Mouse (Mus musculus) liver, embryonic 15.5 days (tissue): ENCODE measurements around the gene Cs. TPM values are rescaled to one million over a fixed set of nuclear protein-coding genes. Genes with fewer than 3 reads are reported as not detected.

Experiments used
- ATAC-seq: fragments of 200-750 bp; cut with Nextera tagmentation; 2 replicates; pipeline ENCODE4 v1.8.0; 2017; ENCODE audit warnings: moderate number of reproducible peaks, mild to moderate bottlenecking, moderate library complexity; ENCODE audit not compliant: insufficient read depth
- H3K27ac ChIP-seq: fragments of 300-500 bp; sonication (generic); replicated peaks from 2 replicates; pipeline ENCODE4 v1.5.1; 2015; ENCODE audit warnings: mild to moderate bottlenecking, inconsistent platforms
- H3K27me3 ChIP-seq: fragments of 300-500 bp; sonication (generic); 2 replicates; pipeline ENCODE4 v1.6.1; 2015; ENCODE audit warnings: mild to moderate bottlenecking, inconsistent platforms
- H3K36me3 ChIP-seq: fragments of 300-500 bp; sonication (generic); replicated peaks from 2 replicates; pipeline ENCODE4 v1.6.1; 2015; ENCODE audit warnings: moderate library complexity, mild to moderate bottlenecking, inconsistent platforms
- H3K4me1 ChIP-seq: fragments of 300-500 bp; sonication (generic); replicated peaks from 2 replicates; pipeline ENCODE4 v1.6.1; 2015; ENCODE audit warnings: inconsistent platforms
- H3K4me2 ChIP-seq: fragments of 300-500 bp; sonication (generic); 2 replicates; pipeline ENCODE4 v1.6.1; 2015; ENCODE audit warnings: moderate library complexity, mild to moderate bottlenecking, inconsistent platforms
- H3K4me3 ChIP-seq: fragments of 300-500 bp; sonication (generic); replicated peaks from 2 replicates; pipeline ENCODE4 v1.5.1; 2015; ENCODE audit warnings: mild to moderate bottlenecking, inconsistent platforms
- H3K9ac ChIP-seq: fragments of 300-500 bp; sonication (generic); 2 replicates; pipeline ENCODE4 v1.6.1; 2015; ENCODE audit warnings: moderate library complexity, mild to moderate bottlenecking, inconsistent platforms
- H3K9me3 ChIP-seq: fragments of 300-500 bp; sonication (generic); replicated peaks from 2 replicates; pipeline ENCODE4 v1.6.1; 2016; ENCODE audit warnings: inconsistent platforms
- WGBS: fragments of 180-500 bp; shearing (Covaris S2); methylation state at CpG from one replicate; pipeline ENCODE4 v1.1.7; 2015; ENCODE audit warnings: mixed read lengths; ENCODE audit not compliant: insufficient replicate concordance; 5-methylcytosine and 5-hydroxymethylcytosine counted together
- polyA plus RNA-seq: library from polyadenylated mRNA; unstranded; fragments of >200 nt; fragmentation: Nextera tagmentation; extraction: Ambion mirVana; gene quantifications from 2 replicates; pipeline ENCODE4 v1.2.1, GENCODE M21; 2015

The Cs gene
- polyA plus RNA-seq, 1 experiment from 2014 or later, result 115 TPM

- Histone ChIP-seq H3K4me1 (peaks cover 52% of the 10 kb centered on the region), H3K27ac (peak within 1 kb of the TSS; percentile 85), H3K4me3 (peak within 1 kb of the TSS; percentile 87), H3K27me3 (no peaks in the 10 kb centered on the region), H3K4me2 (peak within 1 kb of the TSS; percentile 98), H3K9ac (peak within 1 kb of the TSS; percentile 92), H3K9me3 (no peaks in the 10 kb centered on the region), H3K36me3 (peaks cover 22% of the 10 kb centered on the region)
- WGBS, result 1% methylated on average over 61 of the region's 73 CpGs
- ATAC-seq, result peak; percentile 93
These were observed 39.1 kb downstream of the Cs start, which contains the start of gene Ankrd52 for GRCm38 (mm10) chr10:128376455-128377211. Gene Ankrd52, plus strand, starts transcription at chr10:128377115.

- Histone ChIP-seq H3K9ac (peak overlapping the region; percentile 92), H3K36me3 (peaks cover 29% of the 10 kb centered on the region), H3K9me3 (no peaks in the 10 kb centered on the region), H3K4me2 (peak overlapping the region; percentile 98), H3K27me3 (no peaks in the 10 kb centered on the region), H3K27ac (peak overlapping the region; percentile 76), H3K4me3 (peak overlapping the region; percentile 87), H3K4me1 (peaks cover 52% of the 10 kb centered on the region)
- peak; percentile 69 for ATAC-seq
- under 1% methylated on average over 47 of the region's 47 CpGs for WGBS
These were observed 39.8 kb downstream of the Cs start for GRCm38 (mm10) chr10:128377222-128377939.

- Histone ChIP-seq H3K4me3 (peak overlapping the region; percentile 87), H3K9me3 (no peaks in the 10 kb centered on the region), H3K9ac (peak overlapping the region; percentile 92), H3K27ac (peak overlapping the region; percentile 76; the same call in 1 of the 2 replicates), H3K4me1 (peaks cover 49% of the 10 kb centered on the region), H3K27me3 (no peaks in the 10 kb centered on the region), H3K4me2 (peak overlapping the region; percentile 98), H3K36me3 (peaks cover 35% of the 10 kb centered on the region)
- 67% methylated on average over 14 of the region's 14 CpGs for WGBS
- ATAC-seq, result no peak
These were observed 40.5 kb downstream of the Cs start for GRCm38 (mm10) chr10:128377940-128378448.

GRCm38 (mm10) chr10:128378462-128378861, 40.9 kb downstream of the Cs start:
- Histone ChIP-seq H3K4me1 (peaks cover 44% of the 10 kb centered on the region), H3K9me3 (no peaks in the 10 kb centered on the region), H3K4me2 (peak overlapping the region; percentile 98), H3K36me3 (peaks cover 40% of the 10 kb centered on the region), H3K4me3 (peak overlapping the region; percentile 87; the same call in 1 of the 2 replicates), H3K27me3 (no peaks in the 10 kb centered on the region), H3K27ac (no peak overlapping the region), H3K9ac (no peak overlapping the region)
- no peak for ATAC-seq
- WGBS, result 62% methylated on average over 3 of the region's 3 CpGs

- Histone ChIP-seq H3K4me2 (no peak overlapping the region), H3K27ac (no peak overlapping the region; the same call in 1 of the 2 replicates), H3K4me3 (no peak overlapping the region), H3K27me3 (no peaks in the 10 kb centered on the region), H3K4me1 (peaks cover 41% of the 10 kb centered on the region), H3K9ac (no peak overlapping the region), H3K9me3 (no peaks in the 10 kb centered on the region), H3K36me3 (peaks cover 48% of the 10 kb centered on the region)
- ATAC-seq, result no peak
- WGBS, result 81% methylated on average over 7 of the region's 7 CpGs
These were observed 41.7 kb downstream of the Cs start for GRCm38 (mm10) chr10:128379260-128379659.

GRCm38 (mm10) chr10:128380565-128380964, 43.0 kb downstream of the Cs start:
- no peak overlapping the region for H3K4me2 ChIP-seq
- peaks cover 61% of the 10 kb centered on the region for H3K36me3 ChIP-seq
- H3K27ac ChIP-seq, result no peak overlapping the region
- peaks cover 41% of the 10 kb centered on the region for H3K4me1 ChIP-seq
- no peak for ATAC-seq
- H3K9ac ChIP-seq, result no peak overlapping the region
- no peak overlapping the region for H3K4me3 ChIP-seq
- no peaks in the 10 kb centered on the region for H3K9me3 ChIP-seq
- 83% methylated on average over 5 of the region's 5 CpGs for WGBS
- H3K27me3 ChIP-seq, result no peaks in the 10 kb centered on the region

GRCm38 (mm10) chr10:128382482-128382881, 44.9 kb downstream of the Cs start:
- 79% methylated on average over 8 of the region's 8 CpGs for WGBS
- Histone ChIP-seq H3K4me3 (no peak overlapping the region), H3K9ac (no peak overlapping the region), H3K4me1 (peaks cover 27% of the 10 kb centered on the region), H3K4me2 (no peak overlapping the region), H3K27me3 (no peaks in the 10 kb centered on the region), H3K36me3 (peaks cover 80% of the 10 kb centered on the region), H3K27ac (no peak overlapping the region), H3K9me3 (no peaks in the 10 kb centered on the region)
- peak; percentile 44 for ATAC-seq

GRCm38 (mm10) chr10:128385902-128386301, 48.4 kb downstream of the Cs start:
- Histone ChIP-seq H3K9me3 (no peaks in the 10 kb centered on the region), H3K27me3 (no peaks in the 10 kb centered on the region), H3K27ac (no peak overlapping the region), H3K4me3 (no peak overlapping the region), H3K36me3 (peaks cover 98% of the 10 kb centered on the region), H3K9ac (no peak overlapping the region), H3K4me1 (no peaks in the 10 kb centered on the region), H3K4me2 (no peak overlapping the region)
- WGBS, result 80% methylated on average over 7 of the region's 7 CpGs
- no peak for ATAC-seq

GRCm38 (mm10) chr10:128388941-128389340, 51.4 kb downstream of the Cs start:
- Histone ChIP-seq H3K27ac (no peak overlapping the region), H3K36me3 (peaks cover 95% of the 10 kb centered on the region), H3K9me3 (no peaks in the 10 kb centered on the region)

GRCm38 (mm10) chr10:128389570-128389969, 52.0 kb downstream of the Cs start:
- Histone ChIP-seq H3K4me3 (no peak overlapping the region), H3K36me3 (peaks cover 94% of the 10 kb centered on the region), H3K4me1 (0 out of 2 replicates have a peak, but pooled peaks cover 3% of the 10 kb centered on the region), H3K4me2 (no peak overlapping the region), H3K9me3 (no peaks in the 10 kb centered on the region), H3K27me3 (no peaks in the 10 kb centered on the region), H3K27ac (no peak overlapping the region), H3K9ac (no peak overlapping the region)
- no peak for ATAC-seq
- WGBS, result 71% methylated on average over 6 of the region's 6 CpGs

More at GRCm38 (mm10) chr10:128388941-128389340, 51.4 kb downstream of the Cs start:
- Histone ChIP-seq H3K9ac (no peak overlapping the region), H3K27me3 (no peaks in the 10 kb centered on the region), H3K4me3 (no peak overlapping the region), H3K4me2 (no peak overlapping the region), H3K4me1 (0 out of 2 replicates have a peak, but pooled peaks cover under 1% of the 10 kb centered on the region)
- ATAC-seq, result no peak
- 84% methylated on average over 14 of the region's 14 CpGs for WGBS

- H3K4me3 ChIP-seq, result no peak overlapping the region
- peaks cover 90% of the 10 kb centered on the region for H3K36me3 ChIP-seq
- no peak overlapping the region for H3K4me2 ChIP-seq
- peaks cover 6% of the 10 kb centered on the region for H3K4me1 ChIP-seq
- no peaks in the 10 kb centered on the region for H3K27me3 ChIP-seq
- 81% methylated on average over 12 of the region's 12 CpGs for WGBS
- ATAC-seq, result no peak
- no peak overlapping the region for H3K9ac ChIP-seq
- H3K9me3 ChIP-seq, result no peaks in the 10 kb centered on the region
- H3K27ac ChIP-seq, result no peak overlapping the region
These were observed 52.8 kb downstream of the Cs start for GRCm38 (mm10) chr10:128390366-128390765.
